Mouse (Mus musculus): ENCODE measurements around the gene Rasgrp2.

The Rasgrp2 gene

GRCm38 (mm10) chr19:6407816-6408510 lies 8.8 kb downstream of the Rasgrp2 start:
- DNase-seq (ENCODE audit: low spot score) = no peak

DNA sequence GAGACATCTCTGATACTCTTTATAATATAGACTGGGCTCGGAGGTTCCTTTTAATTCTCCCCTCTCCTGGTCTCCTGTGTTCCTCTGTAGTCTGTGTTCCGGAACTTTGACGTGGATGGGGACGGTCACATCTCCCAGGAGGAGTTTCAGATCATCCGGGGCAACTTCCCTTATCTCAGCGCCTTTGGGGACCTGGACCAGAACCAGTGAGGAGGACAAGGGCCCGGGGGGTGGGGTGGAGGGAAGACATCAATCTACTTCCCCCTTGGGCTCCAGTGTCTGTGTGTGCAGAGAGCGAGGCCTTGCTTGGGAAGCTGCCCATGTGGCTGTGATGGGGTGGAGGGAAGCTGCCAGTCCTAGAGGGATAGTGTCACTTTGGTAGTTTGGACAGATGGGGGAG lies 9.6 kb downstream of the Rasgrp2 start:
- DNase-seq (ENCODE audit: low spot score) = no peak

GRCm38 (mm10) chr19:6409176-6409575 lies 10.0 kb downstream of the Rasgrp2 start:
- no peak for DNase-seq (ENCODE audit: low spot score)

DNA sequence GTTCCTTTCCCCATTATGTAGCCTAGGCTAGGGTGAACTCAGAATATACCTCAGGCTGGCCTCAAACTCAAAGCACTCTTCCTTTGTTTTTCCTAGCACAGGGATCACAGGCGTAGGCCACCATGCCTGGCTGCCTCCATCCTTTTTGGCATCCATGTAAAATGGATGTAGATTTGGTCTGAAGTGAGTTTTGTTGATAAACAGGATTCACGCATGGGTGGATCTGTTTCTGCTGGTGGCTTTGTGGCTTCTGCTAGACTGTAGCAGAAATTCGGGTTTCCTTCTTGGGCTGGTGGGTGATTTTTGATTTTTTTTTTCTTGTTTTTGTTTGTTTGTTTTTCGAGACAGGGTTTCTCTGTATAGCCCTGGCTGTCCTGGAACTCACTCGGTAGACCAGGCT lies 10.8 kb downstream of the Rasgrp2 start:
- no peak for DNase-seq (ENCODE audit: low spot score)

GRCm38 (mm10) chr19:6412798-6413197 lies 13.7 kb downstream of the Rasgrp2 start:
- no peak for DNase-seq (ENCODE audit: low spot score)

DNA sequence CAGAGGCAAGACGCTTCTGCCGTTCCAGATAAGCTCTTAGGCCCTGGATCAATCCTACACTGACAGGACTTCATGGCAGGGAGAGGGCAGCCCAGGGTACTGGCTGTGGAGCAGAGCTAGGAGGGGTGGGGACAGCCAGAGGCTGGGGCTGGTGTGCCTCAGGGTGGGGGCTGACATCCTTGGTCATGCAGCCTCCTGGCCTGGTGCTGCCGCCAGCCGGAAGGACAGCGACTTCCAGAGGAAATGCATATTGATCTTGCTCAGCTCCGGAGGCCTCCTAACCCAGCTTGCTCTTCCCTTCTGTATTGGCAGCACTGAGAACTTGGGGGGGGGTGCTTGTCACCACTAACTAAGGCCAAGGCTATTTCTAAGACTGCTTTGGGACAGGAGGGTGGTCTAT lies 16.3 kb downstream of the Rasgrp2 start:
- peak; percentile 45 for DNase-seq (ENCODE audit: low spot score)

- DNase-seq (ENCODE audit: low spot score) = no peak
These were observed 17.1 kb downstream of the Rasgrp2 start for GRCm38 (mm10) chr19:6416124-6416770.

- DNase-seq (ENCODE audit: low spot score) = no peak
These were observed 18.0 kb downstream of the Rasgrp2 start for GRCm38 (mm10) chr19:6416894-6417761.

DNA sequence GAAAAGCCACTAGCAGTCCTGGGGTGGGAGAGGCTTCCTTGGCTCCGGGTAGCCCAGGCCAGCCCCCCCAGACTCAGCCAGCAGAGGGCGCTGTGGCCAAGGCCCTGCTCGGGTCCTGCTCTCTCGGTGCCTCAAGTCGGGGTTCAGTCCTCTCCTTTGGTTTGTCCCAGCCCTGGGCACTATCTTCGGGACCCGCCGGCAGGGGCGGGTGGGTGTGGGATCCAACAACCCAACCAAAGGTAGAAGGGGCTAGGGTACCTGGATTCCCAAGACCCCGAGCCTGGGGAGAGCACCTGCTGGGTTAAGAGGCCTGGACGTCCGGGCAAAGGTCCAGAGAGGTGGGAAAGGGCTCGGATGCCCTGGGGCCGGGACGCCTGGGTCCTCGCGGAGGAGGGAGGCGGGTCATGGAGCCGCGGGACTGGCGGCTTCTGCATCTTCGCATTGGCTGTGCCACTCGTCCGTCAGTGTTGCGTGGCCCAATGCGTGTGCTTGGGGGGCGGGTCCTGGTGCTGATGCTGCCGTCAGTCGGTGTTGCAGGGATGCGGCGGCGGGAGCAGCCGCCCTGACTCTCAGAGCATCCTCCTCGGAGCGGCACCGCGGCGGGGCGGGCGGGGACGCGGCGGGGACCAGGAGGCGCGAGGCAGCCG lies 19.2 kb downstream of the Rasgrp2 start, which contains the start of gene Nrxn2:
Gene Nrxn2, plus strand, starts transcription at position 499 of the 647 bp plus-strand sequence.
- peak; percentile 86 for DNase-seq (ENCODE audit: low spot score)

- no peak for DNase-seq (ENCODE audit: low spot score)
These were observed 20.0 kb downstream of the Rasgrp2 start for GRCm38 (mm10) chr19:6418984-6419692.

GRCm38 (mm10) chr19:6419805-6420310 lies 20.7 kb downstream of the Rasgrp2 start:
- DNase-seq (ENCODE audit: low spot score) = no peak

- DNase-seq (ENCODE audit: low spot score) = no peak
These were observed 21.5 kb downstream of the Rasgrp2 start for GRCm38 (mm10) chr19:6420481-6421210.

- no peak for DNase-seq (ENCODE audit: low spot score)
These were observed 22.1 kb downstream of the Rasgrp2 start for GRCm38 (mm10) chr19:6421211-6421590.

DNA sequence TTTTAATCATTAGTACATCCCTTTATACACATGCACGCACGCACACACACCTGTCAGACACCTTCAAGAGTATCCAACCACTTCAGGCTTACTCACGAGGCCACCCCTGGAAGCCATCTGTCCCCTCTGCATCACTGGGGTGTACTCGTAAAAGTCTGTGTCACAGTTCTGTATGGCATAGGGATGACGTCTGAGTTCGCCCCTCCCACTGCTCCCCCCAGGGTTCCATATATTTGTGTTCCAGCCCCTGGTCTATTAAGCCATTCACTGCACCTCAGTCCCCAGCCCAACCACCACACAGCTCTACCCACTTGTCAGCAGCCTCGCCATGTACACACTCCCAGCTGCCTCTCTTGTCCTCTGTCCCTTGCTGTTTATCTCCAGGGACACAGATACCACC lies 22.9 kb downstream of the Rasgrp2 start:
- DNase-seq (ENCODE audit: low spot score) = no peak

DNA sequence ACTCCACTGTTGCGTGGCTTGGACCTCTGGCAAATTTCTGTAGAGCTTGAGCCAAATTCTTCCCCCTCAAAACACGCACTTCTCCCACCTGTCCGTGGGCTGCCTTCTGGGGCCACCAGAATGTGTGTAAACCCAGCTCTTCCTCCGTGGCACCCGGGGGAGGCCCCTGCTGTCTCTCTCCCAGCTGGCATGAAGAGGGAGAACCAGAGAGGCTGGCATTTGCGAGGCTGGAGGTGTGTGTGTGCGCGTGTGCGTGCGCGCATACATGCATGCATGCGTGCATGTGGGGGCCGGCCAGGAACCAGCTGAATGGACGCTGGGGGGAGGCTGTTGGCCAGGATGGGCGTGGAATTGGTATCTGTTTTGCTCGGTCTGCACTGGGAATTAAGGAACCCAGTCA lies 24.1 kb downstream of the Rasgrp2 start:
- DNase-seq (ENCODE audit: low spot score) = no peak

DNA sequence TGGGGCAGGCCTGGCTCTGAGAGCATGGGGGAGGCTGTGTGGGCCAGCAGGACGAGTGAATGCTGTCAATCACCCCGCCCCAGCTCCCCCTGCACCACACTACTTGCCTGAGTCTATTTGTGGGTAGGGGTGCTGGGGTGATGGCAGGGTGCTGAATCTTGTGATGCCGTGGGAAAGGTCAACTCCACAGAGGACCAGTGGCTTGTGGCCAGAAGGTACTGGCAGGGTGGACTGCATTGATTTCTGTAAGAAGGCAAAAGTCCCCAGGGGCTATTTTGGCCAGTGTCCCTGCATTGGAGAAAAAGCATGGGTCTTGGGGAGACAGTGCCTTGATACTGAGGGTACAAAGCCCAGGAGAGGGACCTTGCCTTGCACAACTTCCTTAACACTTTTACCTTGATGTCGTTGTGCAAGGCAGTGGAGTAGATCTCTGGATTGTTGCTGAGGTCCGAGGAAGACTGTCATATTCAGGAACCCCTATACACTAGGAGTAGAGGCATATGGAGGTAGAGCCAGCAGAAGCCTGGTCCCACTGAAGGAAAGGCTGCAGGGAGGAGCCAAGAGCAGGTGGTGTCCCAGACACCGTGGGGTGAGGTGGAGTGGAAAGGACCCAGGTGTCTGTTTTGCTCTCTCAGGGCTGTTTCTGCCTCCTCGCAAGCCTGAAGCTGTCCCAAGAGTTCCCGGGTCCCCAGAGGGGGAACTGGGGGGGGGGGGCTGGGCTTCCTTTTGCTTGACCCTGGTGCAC lies 25.2 kb downstream of the Rasgrp2 start:
- DNase-seq (ENCODE audit: low spot score) = no peak

GRCm38 (mm10) chr19:6425595-6425994 lies 26.5 kb downstream of the Rasgrp2 start:
- no peak for DNase-seq (ENCODE audit: low spot score)

DNA sequence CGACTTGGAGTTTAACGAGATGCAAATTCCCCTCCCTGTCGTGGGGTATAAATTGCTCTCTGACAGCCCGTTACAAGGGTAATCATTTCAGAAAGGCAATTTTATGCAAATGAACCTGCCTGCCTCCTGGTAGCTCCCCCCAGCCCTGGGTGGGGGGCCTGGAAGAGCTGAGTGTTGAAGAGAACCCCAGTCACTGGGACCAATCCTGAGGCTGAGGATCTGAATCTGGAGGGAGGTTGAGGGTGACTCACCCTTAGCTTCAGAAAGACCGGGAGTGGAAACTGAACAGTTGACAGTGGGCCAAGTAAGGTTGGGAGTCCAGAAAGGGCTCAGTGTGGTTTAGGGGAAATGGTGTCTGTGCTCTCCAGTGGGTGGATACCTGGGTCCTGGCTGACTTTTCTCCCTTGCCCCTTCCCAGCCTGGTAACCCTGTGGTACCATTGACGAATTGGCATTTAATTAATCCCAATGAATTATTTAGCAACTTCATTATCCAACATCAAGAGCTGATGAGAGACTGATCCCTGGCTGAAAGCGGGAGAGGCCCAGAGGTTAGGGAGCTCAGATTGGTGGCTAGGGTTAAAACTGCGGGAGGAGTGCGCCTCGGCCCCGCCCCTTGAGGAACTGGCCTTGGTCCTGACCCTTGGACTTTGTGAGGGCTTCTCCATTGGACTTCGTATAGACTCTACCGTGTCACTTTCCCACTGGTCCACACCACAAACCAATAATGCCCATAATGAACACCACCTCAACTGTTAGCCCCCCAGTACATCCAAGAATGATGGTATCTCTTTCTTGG lies 27.8 kb downstream of the Rasgrp2 start:
- DNase-seq (ENCODE audit: low spot score) = no peak
